Mouse (Mus musculus): ENCODE measurements at regions not wholly inside any gene's neighbourhood (a gene's known extent, or its start where the extent isn't known, plus 50 kb on each side); places are given as distances from the start of the nearest gene placed in this dataset.

- DNase-seq (ENCODE audit: low spot score) = no peak
Observed at GRCm38 (mm10) chr1:127009699-127010098, 179.1 kb upstream of the Nckap5 start.

GRCm38 (mm10) chr1:127001700-127002099, 171.1 kb upstream of the Nckap5 start:
- DNase-seq (ENCODE audit: low spot score) = no peak

- DNase-seq (ENCODE audit: low spot score) = no peak
Observed at GRCm38 (mm10) chr1:126993061-126993640, 162.6 kb upstream of the Nckap5 start.

- DNase-seq (ENCODE audit: low spot score) = no peak
Observed at GRCm38 (mm10) chr1:126992441-126992840, 161.8 kb upstream of the Nckap5 start.

DNA sequence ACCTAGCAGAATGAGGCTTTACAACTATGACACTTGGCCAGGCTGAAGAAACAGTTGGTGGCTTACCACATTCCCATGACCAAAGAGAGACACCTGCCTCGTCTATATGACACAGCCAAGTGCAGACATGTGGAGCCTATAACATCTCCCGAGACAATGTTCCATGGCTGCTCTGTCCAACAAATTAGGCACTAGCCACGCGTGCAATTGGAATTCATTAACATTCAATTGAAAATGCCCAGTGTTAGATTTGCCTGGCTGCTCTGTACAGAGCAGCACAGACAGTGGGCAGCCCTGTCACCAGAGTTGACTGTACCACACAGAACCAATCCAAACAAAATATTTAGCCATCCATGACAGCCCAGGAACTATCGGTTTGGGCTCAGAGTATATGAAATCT, 152.2 kb upstream of the Nckap5 start:
- DNase-seq (ENCODE audit: low spot score) = no peak

GRCm38 (mm10) chr1:126980311-126980710, 149.7 kb upstream of the Nckap5 start:
- DNase-seq (ENCODE audit: low spot score) = no peak

DNA sequence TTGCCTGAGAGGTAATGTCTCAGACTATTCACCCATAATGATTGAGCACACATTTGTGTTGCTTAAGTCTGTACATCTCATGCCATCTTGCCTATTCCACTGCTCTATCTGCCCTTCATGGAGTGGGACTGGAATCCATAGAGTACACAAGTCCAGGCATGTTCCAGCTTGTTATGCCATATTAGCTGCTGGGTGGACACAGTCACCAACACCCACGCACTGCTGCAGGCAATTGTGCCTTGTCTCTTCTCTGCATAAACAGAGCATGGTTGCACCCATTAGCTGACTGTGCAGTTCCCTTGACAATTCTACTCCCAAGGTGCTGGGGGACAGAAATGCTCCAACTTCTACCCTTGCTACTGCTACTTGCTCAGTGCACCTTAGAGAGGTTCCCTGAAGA, 143.3 kb upstream of the Nckap5 start:
- DNase-seq (ENCODE audit: low spot score) = no peak

- DNase-seq (ENCODE audit: low spot score) = no peak
Observed at GRCm38 (mm10) chr1:126971777-126972421, 141.3 kb upstream of the Nckap5 start.

DNA sequence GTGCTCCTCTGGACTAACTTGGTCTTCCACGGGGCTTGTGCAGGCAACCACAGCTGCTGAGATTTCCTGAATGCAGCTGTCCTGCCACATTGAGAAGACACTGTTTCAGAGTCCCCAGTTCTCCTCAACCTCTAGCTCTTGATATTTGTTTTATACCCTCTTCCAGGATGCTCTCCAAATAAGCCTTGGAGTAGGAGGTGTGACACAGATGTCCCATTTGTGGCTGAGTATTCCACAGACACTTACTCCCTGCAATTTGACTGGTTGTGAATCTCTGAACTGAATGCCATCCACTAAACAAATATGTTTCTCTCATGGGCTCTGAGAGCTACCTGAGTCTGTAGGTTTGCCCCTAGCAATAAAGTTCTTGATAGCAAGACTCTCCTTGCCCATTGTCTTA, 140.5 kb upstream of the Nckap5 start:
- DNase-seq (ENCODE audit: low spot score) = no peak

GRCm38 (mm10) chr1:126966394-126966793, 135.8 kb upstream of the Nckap5 start:
- no peak for DNase-seq (ENCODE audit: low spot score)

GRCm38 (mm10) chr1:126955839-126956720, 125.5 kb upstream of the Nckap5 start:
- DNase-seq (ENCODE audit: low spot score) = no peak

DNA sequence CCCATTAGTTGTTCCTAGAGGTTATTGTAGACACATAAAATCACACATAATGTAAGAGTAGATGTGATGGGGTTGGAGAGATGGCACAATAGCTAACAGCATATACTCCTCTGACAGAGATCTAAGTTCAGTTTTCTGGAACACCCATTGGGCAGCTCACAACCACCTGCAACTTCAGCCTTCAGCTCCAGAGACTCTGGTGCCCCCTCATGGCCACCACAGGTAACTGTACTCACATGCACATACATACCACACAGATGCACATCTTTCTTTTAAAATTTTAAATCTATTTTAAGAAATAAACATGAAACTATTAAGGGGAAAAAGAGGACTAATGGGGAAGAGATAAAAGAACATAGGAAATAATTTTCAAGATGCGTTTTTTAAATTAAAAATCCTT, 117.3 kb upstream of the Nckap5 start:
- no peak for DNase-seq (ENCODE audit: low spot score)

DNA sequence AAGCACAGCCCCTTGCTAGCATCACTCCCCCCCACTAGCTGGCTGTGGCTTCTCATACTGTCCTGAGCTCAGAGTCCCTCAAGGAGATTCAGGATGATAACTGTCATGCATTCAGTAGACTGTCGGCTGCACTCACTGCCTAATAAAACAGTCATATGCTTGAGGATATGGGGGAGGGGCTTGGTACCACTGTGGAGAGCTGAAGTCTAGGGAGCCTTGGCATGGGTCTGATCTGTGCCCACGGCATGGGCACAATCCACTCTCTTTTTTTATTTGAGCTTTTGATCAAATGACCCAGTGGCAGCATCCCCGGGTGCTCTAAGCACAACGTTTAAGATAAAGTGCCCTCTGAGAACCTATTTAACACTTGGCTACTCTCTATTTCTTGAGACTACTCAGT, 102.1 kb upstream of the Nckap5 start:
- no peak for DNase-seq (ENCODE audit: low spot score)

DNA sequence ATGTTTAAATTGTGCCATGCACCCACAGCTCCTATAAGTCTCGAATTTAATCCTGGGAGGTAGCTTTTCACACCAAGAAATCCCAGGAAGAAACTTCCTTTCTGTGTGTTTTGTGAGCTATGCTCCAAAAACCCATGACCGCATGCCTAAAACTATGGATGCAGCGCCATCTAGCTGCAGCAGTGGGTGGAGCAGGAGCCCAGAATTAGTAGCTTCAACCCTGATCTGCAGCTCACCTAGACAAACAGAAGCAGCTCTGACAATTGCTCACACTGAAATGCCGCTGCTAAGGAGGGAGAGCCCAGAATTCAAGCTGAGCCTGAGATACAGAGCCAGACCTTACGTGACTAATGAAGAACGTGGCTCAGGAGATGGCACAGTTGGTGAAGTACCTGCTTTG, 101.2 kb upstream of the Nckap5 start:
- peak; percentile 46 for DNase-seq (ENCODE audit: low spot score)

- DNase-seq (ENCODE audit: low spot score) = no peak
Observed at GRCm38 (mm10) chr1:126931093-126931492, 100.5 kb upstream of the Nckap5 start.

GRCm38 (mm10) chr1:126930611-126931010, 100.0 kb upstream of the Nckap5 start:
- no peak for DNase-seq (ENCODE audit: low spot score)

GRCm38 (mm10) chr1:126929666-126930065, 99.1 kb upstream of the Nckap5 start:
- DNase-seq (ENCODE audit: low spot score) = no peak

DNA sequence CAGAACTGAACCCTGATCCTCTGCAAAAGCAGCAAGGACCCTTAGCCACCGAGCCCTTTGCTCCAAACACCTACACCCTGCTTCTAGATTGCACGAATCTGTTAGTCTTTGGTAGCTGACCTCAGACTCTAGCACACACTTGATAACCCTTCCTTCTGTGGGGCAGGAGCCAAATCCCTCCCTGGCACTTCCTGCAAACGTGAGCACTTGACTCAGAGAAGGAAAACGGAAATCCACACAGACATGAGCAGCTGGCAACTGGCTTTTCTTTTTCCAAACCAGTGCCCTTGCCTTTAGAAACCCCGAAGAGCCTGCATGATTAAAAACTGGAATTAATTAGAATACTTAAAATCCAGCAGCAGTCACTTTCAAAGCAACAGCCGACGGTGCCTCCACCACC, 97.6 kb upstream of the Nckap5 start:
- DNase-seq (ENCODE audit: low spot score) = no peak

DNA sequence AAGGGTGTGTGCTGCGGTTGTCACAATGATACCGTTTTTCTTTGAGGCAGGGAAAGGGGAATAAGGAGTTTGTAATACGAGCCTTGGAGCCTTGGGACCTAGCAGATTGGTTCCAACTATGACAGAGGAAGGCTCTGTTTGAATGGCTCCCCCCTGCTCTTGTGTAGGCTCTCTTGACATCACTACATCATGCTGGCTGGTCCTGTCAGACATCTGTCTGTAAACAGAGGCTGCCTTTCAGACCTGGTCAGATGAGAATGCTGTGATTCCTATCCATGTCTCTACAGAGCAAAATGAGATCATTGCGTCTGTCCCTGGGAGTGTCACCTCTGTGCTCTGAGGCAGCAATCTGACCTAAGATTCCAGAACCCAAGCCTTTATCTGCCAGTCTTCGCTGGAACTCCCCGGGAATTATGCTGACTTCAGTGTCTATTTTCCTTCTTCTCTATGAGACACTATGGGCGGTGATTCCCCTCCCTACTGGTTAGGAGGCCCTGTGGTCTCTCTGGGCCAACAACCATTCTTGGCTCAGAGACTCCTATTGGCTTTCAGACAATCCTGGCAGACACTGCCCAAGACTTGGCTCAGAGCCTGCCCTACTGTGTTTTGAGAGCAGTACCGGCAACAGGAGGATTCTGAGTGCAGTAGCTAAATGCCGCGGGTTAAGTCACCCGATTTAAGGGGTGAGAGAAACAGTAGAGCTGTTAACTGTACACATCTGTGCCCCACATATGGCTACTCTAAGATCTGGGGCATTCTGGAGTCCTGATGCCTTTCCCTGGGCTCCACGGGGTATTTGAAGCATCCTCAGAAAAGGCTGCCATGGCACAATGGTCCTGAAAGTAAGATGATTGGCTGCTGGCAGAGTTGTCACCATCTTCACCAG, 94.8 kb upstream of the Nckap5 start:
- DNase-seq (ENCODE audit: low spot score) = peak; percentile 75

GRCm38 (mm10) chr1:126923981-126924380, 93.4 kb upstream of the Nckap5 start:
- DNase-seq (ENCODE audit: low spot score) = no peak

DNA sequence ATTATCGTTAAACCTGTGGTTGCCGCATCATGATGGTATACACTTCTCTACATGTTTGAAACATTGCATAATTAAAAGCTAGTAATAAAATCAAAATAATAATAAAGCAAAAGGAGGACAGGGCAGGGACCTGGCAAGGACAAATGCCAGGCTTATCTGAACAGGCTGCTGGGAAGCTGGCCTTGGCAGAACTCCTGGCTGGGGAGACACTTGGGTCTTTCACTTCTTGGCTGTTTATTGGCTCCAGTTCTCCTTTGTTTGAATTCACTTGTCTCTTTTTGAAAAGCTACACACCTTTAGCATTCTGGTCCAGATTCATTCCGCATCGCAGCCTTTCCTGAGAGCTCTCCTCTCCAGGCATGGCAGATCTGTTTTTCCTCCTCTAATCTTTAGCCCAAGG, 91.6 kb upstream of the Nckap5 start:
- peak; percentile 61 for DNase-seq (ENCODE audit: low spot score)

DNA sequence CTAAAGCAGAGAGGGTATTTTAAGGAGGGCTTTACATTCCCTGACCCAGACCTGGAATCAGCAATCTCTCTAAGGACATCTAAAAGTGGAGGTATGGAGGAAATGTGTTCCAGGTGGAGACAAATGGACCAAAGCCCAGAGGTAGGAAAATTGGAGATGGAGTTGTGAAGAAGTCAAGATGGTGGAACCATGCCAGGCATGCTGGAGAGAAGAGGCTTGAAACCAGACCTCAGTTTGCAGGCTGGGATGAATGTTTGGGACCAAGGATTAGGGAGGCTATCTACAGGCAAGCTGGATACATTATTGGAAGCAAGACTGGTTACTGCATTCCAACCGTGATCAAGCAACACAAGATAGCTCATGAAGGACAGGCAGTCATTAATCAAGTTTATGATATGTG, 88.3 kb upstream of the Nckap5 start:
- DNase-seq (ENCODE audit: low spot score) = no peak

Data from ovary, adult 18-20 months (tissue).